Mouse (Mus musculus) forebrain, embryonic 14.5 days (tissue): ENCODE data around the gene Banf1. TPM values are rescaled to one million over a fixed set of nuclear protein-coding genes. Genes with fewer than 3 reads are reported as not detected.

Source experiments
- ATAC-seq: fragments of 200-750 bp; cut with Nextera tagmentation; 2 replicates; pipeline ENCODE4 v1.8.0; 2017; ENCODE audit warnings: mild to moderate bottlenecking, moderate library complexity
- DNase-seq: peaks from one replicate; pipeline ENCODE4 v3.0.0-alpha.2; 2015; ENCODE audit warnings: low spot score
- H3K27ac ChIP-seq: fragments of 300-500 bp; sonication (generic); 2 replicates; pipeline ENCODE4 v1.5.1; 2014; ENCODE audit warnings: low read depth, mild to moderate bottlenecking, control low read depth, low read length, moderate library complexity
- H3K27me3 ChIP-seq: fragments of 300-500 bp; sonication (generic); replicated peaks from 2 replicates; pipeline ENCODE4 v1.6.1; 2014; ENCODE audit warnings: low read length, control low read depth, mixed read lengths; ENCODE audit not compliant: control insufficient read depth, insufficient read depth
- H3K36me3 ChIP-seq: fragments of 300-500 bp; sonication (generic); 2 replicates; pipeline ENCODE4 v1.6.1; 2014; ENCODE audit warnings: low read length, control low read depth; ENCODE audit not compliant: control insufficient read depth, insufficient read depth
- H3K4me1 ChIP-seq: fragments of 300-500 bp; sonication (generic); 2 replicates; pipeline ENCODE4 v1.6.1; 2014; ENCODE audit warnings: antibody characterized with exemption, low read length, control low read depth; ENCODE audit not compliant: control insufficient read depth, insufficient read depth
- H3K4me2 ChIP-seq: fragments of 300-500 bp; sonication (generic); 2 replicates; pipeline ENCODE4 v1.6.1; 2014; ENCODE audit warnings: mild to moderate bottlenecking, control low read depth, low read length
- H3K4me3 ChIP-seq: fragments of 300-500 bp; sonication (generic); 2 replicates; pipeline ENCODE4 v1.5.1; 2014; ENCODE audit warnings: low read depth, low read length, control low read depth
- H3K9ac ChIP-seq: fragments of 300-500 bp; sonication (generic); 2 replicates; pipeline ENCODE4 v1.6.1; 2014; ENCODE audit warnings: mild to moderate bottlenecking, low read length, control low read depth, moderate library complexity
- H3K9me3 ChIP-seq: fragments of 300-500 bp; sonication (generic); replicated peaks from 2 replicates; pipeline ENCODE4 v1.6.1; 2016; ENCODE audit warnings: low read length, control low read depth, mixed read lengths; ENCODE audit not compliant: control insufficient read depth
- WGBS: fragments of 180-500 bp; shearing (Covaris S2); extraction: QIAGEN DNeasy Blood & Tissue Kit; methylation state at CpG from one replicate; pipeline ENCODE4 v1.1.7; 2014; 5-methylcytosine and 5-hydroxymethylcytosine counted together
- polyA plus RNA-seq: library from polyadenylated mRNA; unstranded; fragments of >200 nt; fragmentation: Nextera tagmentation; extraction: Ambion mirVana; gene quantifications from 2 replicates; pipeline ENCODE4 v1.2.1, GENCODE M21; 2014

The Banf1 gene
- polyA plus RNA-seq, 1 experiment from 2014 or later = 471 TPM

DNA sequence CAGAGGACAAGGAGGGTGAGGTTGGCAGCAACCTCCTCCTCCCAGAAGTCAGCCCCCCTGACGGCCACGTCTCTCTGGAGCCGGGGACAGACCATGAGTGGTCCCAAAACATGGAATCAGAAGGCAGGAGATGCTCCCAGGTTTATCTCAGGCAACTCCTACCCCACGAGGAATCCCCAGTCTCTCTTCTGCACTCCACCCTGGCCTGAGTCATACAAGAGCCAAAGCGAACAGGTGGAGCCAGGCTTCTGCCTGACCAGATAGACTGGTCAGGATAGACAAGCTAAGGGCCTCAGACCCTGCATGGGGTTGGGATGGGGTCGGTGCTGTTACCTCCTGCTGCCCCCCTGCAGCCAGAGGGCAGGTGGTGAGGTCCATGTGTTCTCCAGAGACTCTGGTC, 18.9 kb downstream of the Banf1 start:
- Histone ChIP-seq H3K4me3 (no peak overlapping the region), H3K4me1 (peaks cover 4% of the 10 kb centered on the region; the same call in 1 of the 2 replicates), H3K27ac (no peak overlapping the region), H3K36me3 (no peaks in the 10 kb centered on the region), H3K9ac (no peak overlapping the region), H3K4me2 (no peak overlapping the region), H3K9me3 (no peaks in the 10 kb centered on the region), H3K27me3 (no peaks in the 10 kb centered on the region)
- DNase-seq = no peak
- ATAC-seq = no peak
- 88% methylated on average over 6 of the region's 6 CpGs for WGBS

DNA sequence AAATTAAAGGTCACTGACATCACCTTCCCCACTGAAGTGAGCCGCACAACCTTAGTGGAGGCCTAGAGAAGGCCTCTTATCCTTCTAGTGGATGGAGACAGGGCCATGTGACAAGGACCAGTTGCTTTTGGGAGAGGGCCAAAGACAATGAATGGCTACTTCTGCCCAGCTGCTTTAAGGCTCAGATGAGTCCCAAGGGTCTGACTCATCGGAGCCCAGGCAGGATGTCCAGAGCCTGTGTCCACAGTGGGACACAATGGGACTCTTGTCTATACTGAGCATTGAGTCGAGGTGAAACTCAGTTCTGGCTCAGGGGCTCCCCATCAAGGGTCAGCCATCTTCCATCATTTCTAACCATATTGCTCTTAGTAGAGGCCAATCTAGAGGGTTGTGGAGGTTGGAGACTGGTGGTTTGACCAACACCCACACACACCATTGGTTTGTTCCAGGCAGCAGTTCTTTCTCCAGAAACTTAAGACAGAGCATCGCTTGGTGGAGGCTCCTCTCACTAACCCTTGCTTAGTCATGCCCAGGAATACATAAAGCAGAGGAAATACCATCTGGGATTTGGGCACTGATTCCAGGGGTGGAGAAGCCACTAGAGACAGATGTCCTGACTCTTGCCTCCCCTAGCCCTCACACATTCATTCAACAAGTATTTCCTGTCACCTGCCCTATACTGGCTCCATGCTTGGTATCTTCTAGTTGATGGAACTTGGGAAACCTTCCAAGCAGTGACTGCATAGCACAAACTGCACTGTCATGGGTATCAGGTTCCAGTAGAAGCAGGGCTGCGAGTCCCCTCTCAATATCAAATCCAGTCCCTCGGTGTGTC, 21.5 kb downstream of the Banf1 start:
- no peaks in the 10 kb centered on the region for H3K9me3 ChIP-seq
- DNase-seq (no peak), ATAC-seq (no peak)
- H3K9ac ChIP-seq = no peak overlapping the region
- H3K4me1 ChIP-seq = peaks cover 4% of the 10 kb centered on the region; the same call in 1 of the 2 replicates
- H3K36me3 ChIP-seq = no peaks in the 10 kb centered on the region
- H3K4me3 ChIP-seq = no peak overlapping the region
- no peak overlapping the region for H3K27ac ChIP-seq
- 88% methylated on average over 6 of the region's 6 CpGs for WGBS
- H3K27me3 ChIP-seq = no peaks in the 10 kb centered on the region
- no peak overlapping the region for H3K4me2 ChIP-seq

DNA sequence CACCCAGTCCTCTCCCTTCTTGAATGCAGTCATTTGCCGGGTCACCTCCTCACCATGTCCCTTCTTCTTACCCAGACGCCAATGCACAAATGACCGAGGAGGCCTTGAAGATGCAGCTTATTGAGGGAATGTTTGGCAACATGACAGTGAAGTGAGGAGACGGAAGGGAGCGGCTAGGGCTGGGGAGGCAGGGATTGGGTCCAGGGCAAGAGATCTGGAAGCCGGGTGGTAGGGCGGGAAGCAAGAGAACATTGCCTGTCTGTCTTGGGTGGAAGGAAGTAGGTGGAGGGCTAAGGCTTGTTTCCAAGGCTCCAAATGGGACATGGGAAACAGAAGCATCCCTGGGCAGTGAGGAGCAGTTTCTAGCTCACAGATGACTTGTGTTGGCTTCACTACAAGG, 25.6 kb downstream of the Banf1 start:
- DNase-seq = no peak
- Histone ChIP-seq H3K36me3 (no peaks in the 10 kb centered on the region), H3K9ac (no peak overlapping the region), H3K9me3 (no peaks in the 10 kb centered on the region), H3K27ac (no peak overlapping the region), H3K4me2 (no peak overlapping the region), H3K27me3 (no peaks in the 10 kb centered on the region), H3K4me3 (no peak overlapping the region), H3K4me1 (no peaks in the 10 kb centered on the region)
- 86% methylated on average over 7 of the region's 7 CpGs for WGBS
- ATAC-seq = no peak

DNA sequence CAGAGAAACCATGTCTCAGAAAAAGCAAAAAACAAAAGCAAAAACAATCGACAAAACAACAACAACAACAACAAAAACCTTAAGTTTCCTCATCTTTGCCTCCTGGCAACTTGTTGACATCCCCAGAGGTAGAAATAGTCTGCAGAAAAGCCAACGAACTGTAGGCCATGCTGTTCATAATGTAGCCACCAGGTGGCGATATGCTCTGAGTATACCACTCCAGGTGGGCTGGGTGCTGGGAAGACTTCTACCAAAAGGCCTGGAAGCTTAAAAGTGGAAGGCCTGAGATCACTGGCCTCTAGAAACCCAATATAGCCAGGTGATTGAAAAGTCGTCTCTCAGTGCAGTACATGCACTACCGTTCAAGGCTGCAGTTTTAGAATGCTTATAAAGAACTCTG, 29.0 kb downstream of the Banf1 start:
- no peak for ATAC-seq
- H3K4me2 ChIP-seq = no peak overlapping the region
- WGBS = 22% methylated on average over 5 of the region's 5 CpGs

GRCm38 (mm10) chr19:5335441-5335840, 31.5 kb downstream of the Banf1 start, which contains the start of gene Catsper1:
Catsper1 (plus strand) TSS chr19:5335741.
- H3K27me3 ChIP-seq = no peaks in the 10 kb centered on the region
- DNase-seq = no peak
- no peak for ATAC-seq

More for the DNA sequence above, 29.0 kb downstream of the Banf1 start:
- no peaks in the 10 kb centered on the region for H3K9me3 ChIP-seq
- no peak overlapping the region for H3K27ac ChIP-seq
- no peak overlapping the region for H3K4me3 ChIP-seq
- no peaks in the 10 kb centered on the region for H3K4me1 ChIP-seq
- H3K27me3 ChIP-seq = no peaks in the 10 kb centered on the region
- DNase-seq = peak; percentile 78
- no peak overlapping the region for H3K9ac ChIP-seq
- no peaks in the 10 kb centered on the region for H3K36me3 ChIP-seq

DNA sequence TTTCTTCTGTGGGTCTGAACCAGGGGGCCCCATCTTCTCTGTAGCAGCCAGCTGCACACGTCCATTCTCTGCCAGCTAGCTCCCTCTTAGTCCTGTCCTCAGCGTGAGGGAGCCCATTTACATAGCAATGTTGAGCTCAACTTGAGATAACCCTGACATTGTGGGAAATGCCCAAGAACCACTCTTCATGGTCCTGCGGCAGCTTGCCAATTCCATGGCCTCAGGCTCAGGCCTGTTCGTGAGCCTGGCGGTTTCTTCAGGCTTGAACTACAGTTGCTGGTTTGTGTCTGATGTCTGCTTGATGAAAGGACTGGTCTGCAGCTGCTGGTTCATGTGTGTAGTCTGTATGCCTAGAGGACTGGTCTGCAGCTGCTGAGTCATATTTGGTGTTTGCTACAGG, 32.2 kb downstream of the Banf1 start:
- no peak for ATAC-seq
- 83% methylated on average over 5 of the region's 5 CpGs for WGBS
- Histone ChIP-seq H3K9ac (no peak overlapping the region), H3K9me3 (no peaks in the 10 kb centered on the region), H3K27ac (no peak overlapping the region), H3K4me2 (no peak overlapping the region), H3K4me1 (no peaks in the 10 kb centered on the region), H3K27me3 (no peaks in the 10 kb centered on the region), H3K36me3 (no peaks in the 10 kb centered on the region), H3K4me3 (no peak overlapping the region)
- no peak for DNase-seq

More at GRCm38 (mm10) chr19:5335441-5335840, 31.5 kb downstream of the Banf1 start, which contains the start of gene Catsper1:
- 93% methylated on average over 6 of the region's 6 CpGs for WGBS
- no peaks in the 10 kb centered on the region for H3K4me1 ChIP-seq
- H3K36me3 ChIP-seq = no peaks in the 10 kb centered on the region
- no peak within 1 kb of the TSS for H3K27ac ChIP-seq
- H3K4me3 ChIP-seq = no peak within 1 kb of the TSS
- no peak within 1 kb of the TSS for H3K9ac ChIP-seq
- no peak within 1 kb of the TSS for H3K4me2 ChIP-seq
- H3K9me3 ChIP-seq = no peaks in the 10 kb centered on the region

DNA sequence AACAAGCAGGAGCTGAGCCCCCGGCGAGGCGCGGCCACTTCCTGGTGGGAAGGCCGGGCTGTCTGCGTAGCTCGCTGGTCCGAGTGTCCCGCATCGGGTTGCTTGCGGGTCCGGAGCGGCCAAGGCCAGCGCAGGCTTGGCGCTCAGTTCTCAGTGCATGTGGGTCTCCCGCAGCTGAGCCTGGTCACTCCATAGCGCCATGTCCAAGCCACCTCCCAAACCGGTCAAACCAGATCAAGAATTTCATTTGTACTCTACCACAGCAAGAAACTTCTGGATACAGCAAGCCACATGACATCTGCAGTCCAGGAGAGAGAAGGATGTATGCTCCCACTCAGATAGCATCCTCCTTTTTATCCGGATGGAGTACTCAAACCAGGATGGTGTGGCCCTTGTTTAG, 39.0 kb downstream of the Banf1 start:
- Histone ChIP-seq H3K27ac (no peak overlapping the region), H3K27me3 (no peaks in the 10 kb centered on the region), H3K4me1 (no peaks in the 10 kb centered on the region), H3K36me3 (no peaks in the 10 kb centered on the region), H3K4me2 (no peak overlapping the region), H3K9ac (no peak overlapping the region), H3K4me3 (no peak overlapping the region), H3K9me3 (no peaks in the 10 kb centered on the region)
- 81% methylated on average over 19 of the region's 19 CpGs for WGBS
- DNase-seq (no peak), ATAC-seq (no peak)

DNA sequence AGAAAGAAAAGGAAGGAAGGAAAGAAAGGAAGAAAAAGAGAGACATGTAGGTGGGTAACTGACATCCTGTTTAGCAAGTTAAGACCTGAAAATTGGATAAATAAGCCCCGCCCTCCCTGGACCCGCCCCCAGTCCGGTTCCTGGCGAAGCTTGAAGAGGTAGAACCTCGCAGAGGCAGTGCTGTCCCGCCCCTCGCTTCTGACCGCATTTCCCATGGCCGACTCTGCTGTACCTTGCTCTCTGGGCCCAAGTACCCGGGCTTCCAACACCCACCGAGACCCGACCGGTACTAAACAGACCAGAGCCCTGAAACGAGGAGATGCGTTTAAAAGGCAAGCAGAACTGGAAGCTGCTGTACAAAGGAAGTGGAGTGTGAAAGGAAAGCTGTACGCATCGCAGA, 43.2 kb downstream of the Banf1 start:
- no peak overlapping the region for H3K4me3 ChIP-seq
- H3K9me3 ChIP-seq = no peaks in the 10 kb centered on the region
- no peak overlapping the region for H3K27ac ChIP-seq
- 61% methylated on average over 17 of the region's 17 CpGs for WGBS
- no peaks in the 10 kb centered on the region for H3K4me1 ChIP-seq
- H3K36me3 ChIP-seq = no peaks in the 10 kb centered on the region
- H3K27me3 ChIP-seq = no peaks in the 10 kb centered on the region
- H3K9ac ChIP-seq = no peak overlapping the region
- ATAC-seq (no peak), DNase-seq (no peak)
- H3K4me2 ChIP-seq = no peak overlapping the region
